Mouse (Mus musculus): ENCODE measurements at regions not wholly inside any gene's neighbourhood (a gene's known extent, or its start where the extent isn't known, plus 50 kb on each side); places are given as distances from the start of the nearest gene placed in this dataset.

DNA sequence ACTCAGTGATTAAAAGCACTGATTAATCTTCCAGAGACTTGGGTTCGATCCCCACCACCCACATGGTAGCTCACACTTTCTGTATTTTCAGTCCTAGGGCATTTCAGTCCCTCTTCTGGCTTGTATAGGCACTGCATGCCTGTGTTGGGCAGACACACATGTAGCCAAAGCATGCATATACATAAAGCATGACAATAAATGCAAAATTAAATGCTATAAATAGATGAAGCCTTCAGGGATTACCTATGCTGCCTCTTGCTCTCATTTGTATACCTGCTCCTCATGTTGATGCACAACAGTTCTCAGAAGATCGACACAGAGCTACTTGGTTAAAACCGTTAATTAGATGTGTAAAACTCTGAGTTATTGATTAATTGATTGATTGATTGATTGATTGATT lies 206.8 kb upstream of the Lrig3 start:
- TF ChIP-seq CTCF (IDR thresholded peaks at IDR 0.05; ENCODE audit: borderline replicate concordance, insufficient read depth, low read depth, low read length): no peak
- TF ChIP-seq POLR2A (IDR thresholded peaks at IDR 0.05; ENCODE audit: borderline replicate concordance, insufficient read depth, low read length): no peak
